Mouse (Mus musculus) cerebellum, adult 2 months (tissue): ENCODE data around the gene Ap1b1. TPM values are rescaled to one million over a fixed set of nuclear protein-coding genes. Genes with fewer than 3 reads are reported as not detected.

Experiments
- DNase-seq, 2 experiments: peaks; one replicate each; pipeline ENCODE4 v3.0.0; 2021
- H3K27ac ChIP-seq: fragments of 200-500 bp; 2 replicates; pipeline ENCODE4 v1.5.1; 2012; ENCODE audit warnings: low read length, control low read depth, inconsistent platforms; ENCODE audit not compliant: insufficient read depth
- H3K27me3 ChIP-seq: fragments of 200-500 bp; 2 replicates; pipeline ENCODE4 v1.6.1; 2012; ENCODE audit warnings: inconsistent platforms, mild to moderate bottlenecking, low read length, moderate library complexity; ENCODE audit not compliant: control insufficient read depth, insufficient read depth
- H3K4me1 ChIP-seq: fragments of 200-500 bp; 2 replicates; pipeline ENCODE4 v1.6.1; 2011; ENCODE audit warnings: low read length; ENCODE audit not compliant: control insufficient read depth, insufficient read depth
- H3K4me3 ChIP-seq: fragments of 200-500 bp; replicated peaks from 2 replicates; pipeline ENCODE3; 2011; ENCODE audit warnings: mild to moderate bottlenecking, low read depth, low read length, control low read depth; ENCODE audit not compliant: insufficient read depth
- CTCF ChIP-seq: fragments of 200-500 bp; IDR thresholded peaks from 2 replicates; pipeline ENCODE4 v1.5.1; 2011; ENCODE audit warnings: low read depth, mild to moderate bottlenecking, control low read depth, low read length, moderate library complexity, borderline replicate concordance; ENCODE audit not compliant: insufficient read depth
- POLR2A ChIP-seq: fragments of 200-500 bp; IDR thresholded peaks from 2 replicates; pipeline ENCODE4 v1.6.1; 2011; ENCODE audit warnings: low read length, control low read depth, borderline replicate concordance; ENCODE audit not compliant: insufficient read depth
- WGBS: fragments of 180-500 bp; shearing (Covaris S2); methylation state at CpG from one replicate; pipeline ENCODE4 v1.1.7; 2018; 5-methylcytosine and 5-hydroxymethylcytosine counted together
- polyA plus RNA-seq: library from polyadenylated mRNA; depleted of rRNA; stranded (reverse); fragments of >200 nt; gene quantifications from 2 replicates; pipeline ENCODE4 v1.2.3, GENCODE M21; 2012

The Ap1b1 gene
- polyA plus RNA-seq, 1 experiment: 180 TPM

- peak overlapping the region; percentile 34; the same call in 1 of the 2 replicates for H3K27ac ChIP-seq
- H3K27me3 ChIP-seq: no peaks in the 10 kb centered on the region
- TF ChIP-seq POLR2A (no peak), CTCF (no peak)
- H3K4me1 ChIP-seq: peaks cover 48% of the 10 kb centered on the region
- WGBS: 39% methylated on average over 8 of the region's 8 CpGs
- no peak overlapping the region for H3K4me3 ChIP-seq
- peak; percentile 49 to 68 for DNase-seq
Measured at GRCm38 (mm10) chr11:5042645-5043381, 56.2 kb downstream of the Ap1b1 start.

DNA sequence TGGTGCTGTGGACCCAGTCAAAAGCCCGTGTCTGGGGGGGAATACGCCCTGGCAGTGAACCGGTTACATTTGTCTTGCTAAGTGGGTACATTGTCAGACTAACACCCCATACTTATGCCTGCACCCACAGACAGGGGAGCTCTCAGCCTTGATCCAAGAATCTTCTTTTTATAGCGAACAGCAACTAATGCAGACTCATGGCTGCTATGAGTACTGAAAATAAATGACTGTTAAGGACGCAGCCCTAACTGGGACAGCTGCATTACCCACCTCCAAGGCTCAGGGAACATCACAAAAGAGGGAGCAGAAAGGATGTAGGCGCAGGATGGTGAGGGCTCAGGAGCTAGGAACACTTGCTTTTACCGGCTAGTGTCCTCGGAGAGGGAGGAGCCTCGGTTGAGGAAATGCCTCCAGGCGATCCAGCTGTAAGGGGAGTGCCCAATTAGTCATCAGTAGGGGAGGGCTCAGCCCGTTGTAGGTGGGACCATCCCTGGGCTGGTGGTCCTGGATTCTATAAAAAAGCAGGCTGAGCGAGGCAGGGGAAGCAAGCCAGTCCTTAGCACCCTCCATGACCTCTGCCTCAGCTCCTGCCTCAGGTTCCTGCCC, 59.8 kb downstream of the Ap1b1 start:
- 56% methylated on average over 12 of the region's 12 CpGs for WGBS
- H3K4me3 ChIP-seq: no peak overlapping the region
- H3K4me1 ChIP-seq: peaks cover 23% of the 10 kb centered on the region
- no peak for DNase-seq
- no peak overlapping the region for H3K27ac ChIP-seq
- TF ChIP-seq POLR2A (no peak), CTCF (no peak)
- no peaks in the 10 kb centered on the region for H3K27me3 ChIP-seq

- H3K27ac ChIP-seq: no peak overlapping the region
- WGBS: 94% methylated on average over 10 of the region's 10 CpGs
- DNase-seq: no peak
Measured at GRCm38 (mm10) chr11:5051629-5052028, 65.0 kb downstream of the Ap1b1 start.

GRCm38 (mm10) chr11:5052200-5052854, 65.7 kb downstream of the Ap1b1 start:
- Histone ChIP-seq H3K4me3 (no peak overlapping the region), H3K27ac (no peak overlapping the region), H3K4me1 (peaks cover 9% of the 10 kb centered on the region), H3K27me3 (no peaks in the 10 kb centered on the region)
- 81% methylated on average over 10 of the region's 10 CpGs for WGBS
- DNase-seq: no peak
- TF ChIP-seq POLR2A (no peak), CTCF (no peak)

More at GRCm38 (mm10) chr11:5051629-5052028, 65.0 kb downstream of the Ap1b1 start:
- Histone ChIP-seq H3K4me3 (no peak overlapping the region), H3K27me3 (no peaks in the 10 kb centered on the region), H3K4me1 (peaks cover 9% of the 10 kb centered on the region)
- TF ChIP-seq POLR2A (no peak), CTCF (no peak)

DNA sequence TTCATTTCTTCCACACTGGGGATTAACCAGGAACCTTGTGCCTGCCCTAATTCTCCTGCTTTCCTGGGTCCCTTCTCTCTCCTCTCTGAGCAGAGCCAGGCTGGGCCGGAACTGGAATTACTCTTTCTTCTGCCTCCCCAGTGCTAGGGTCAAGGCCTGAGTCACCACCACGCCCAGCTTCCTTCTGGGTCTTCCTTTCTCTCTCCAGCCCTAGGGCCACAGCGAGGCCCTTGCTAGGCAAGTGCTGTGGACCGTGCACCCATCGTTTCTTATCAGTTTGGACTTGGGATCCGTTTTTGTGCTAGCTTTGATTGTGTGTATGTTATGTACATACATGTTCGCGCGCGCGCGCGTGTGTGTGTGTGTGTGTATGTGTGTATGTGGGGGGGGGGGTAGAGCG, 67.5 kb downstream of the Ap1b1 start:
- WGBS: 93% methylated on average over 14 of the region's 14 CpGs
- DNase-seq: no peak
- H3K4me1 ChIP-seq: peaks cover 9% of the 10 kb centered on the region
- H3K4me3 ChIP-seq: no peak overlapping the region
- TF ChIP-seq CTCF: no peak
- no peak for TF ChIP-seq POLR2A
- H3K27ac ChIP-seq: no peak overlapping the region
- H3K27me3 ChIP-seq: no peaks in the 10 kb centered on the region; the same call in 1 of the 2 replicates

- H3K4me3 ChIP-seq: no peak overlapping the region
- DNase-seq: no peak
- WGBS: 85% methylated on average over 6 of the region's 6 CpGs
- TF ChIP-seq POLR2A: no peak
- TF ChIP-seq CTCF: no peak
- H3K27ac ChIP-seq: no peak overlapping the region
- peaks cover 9% of the 10 kb centered on the region for H3K4me1 ChIP-seq
- H3K27me3 ChIP-seq: no peaks in the 10 kb centered on the region; the same call in 1 of the 2 replicates
Measured at GRCm38 (mm10) chr11:5054874-5055273, 68.2 kb downstream of the Ap1b1 start.

DNA sequence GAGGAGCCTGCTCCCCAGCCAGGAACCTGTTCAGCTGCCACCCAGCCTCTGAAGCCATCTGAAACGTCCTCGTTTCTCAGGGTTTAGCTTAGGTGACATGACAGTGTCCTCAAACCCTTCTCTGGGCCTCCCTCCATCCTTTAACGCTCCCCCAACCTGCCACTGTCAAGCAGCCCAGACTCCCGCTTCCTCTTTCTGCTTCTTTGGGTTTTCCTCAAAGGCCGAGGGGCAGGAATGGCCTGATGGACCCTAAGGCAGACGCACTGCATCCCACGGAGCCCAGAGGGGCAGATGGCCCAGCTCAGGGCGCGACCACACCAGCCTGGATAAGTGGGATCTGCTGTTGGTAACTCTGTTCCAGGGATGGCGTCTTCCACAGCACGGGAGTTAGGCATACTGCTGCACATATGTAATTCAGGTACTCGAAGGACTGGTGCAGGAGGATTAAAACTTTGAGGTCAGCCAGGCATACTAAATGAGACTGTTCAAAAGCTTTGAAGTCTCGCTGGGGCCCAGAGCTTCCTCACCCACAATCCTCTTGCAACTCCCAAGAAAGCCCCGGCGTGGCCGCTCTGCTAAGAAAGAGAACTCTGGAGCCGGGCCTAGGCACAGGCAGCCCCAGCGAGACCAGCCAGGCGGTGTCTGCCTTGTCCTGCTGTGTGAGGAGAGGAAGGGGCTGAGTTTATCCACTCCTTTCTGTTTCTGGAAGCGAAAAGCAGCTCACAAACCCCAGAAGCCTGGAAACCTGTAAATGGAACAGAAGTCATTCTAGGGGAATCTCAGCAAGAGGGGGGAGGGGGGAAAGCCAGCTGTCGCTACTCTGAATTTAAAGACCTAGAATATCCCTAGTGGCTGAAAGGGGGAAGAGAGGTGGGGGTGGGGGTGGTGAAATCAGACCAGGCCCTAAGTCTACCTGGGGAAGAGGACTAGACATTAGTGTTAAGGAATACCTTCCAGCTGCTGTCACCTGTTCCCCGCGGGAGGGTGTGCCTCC, 69.6 kb downstream of the Ap1b1 start:
- H3K27ac ChIP-seq: no peak overlapping the region
- TF ChIP-seq CTCF (no peak), POLR2A (no peak)
- 71% methylated on average over 23 of the region's 23 CpGs for WGBS
- H3K4me1 ChIP-seq: peaks cover 9% of the 10 kb centered on the region
- DNase-seq: no peak
- no peaks in the 10 kb centered on the region; the same call in 1 of the 2 replicates for H3K27me3 ChIP-seq
- H3K4me3 ChIP-seq: no peak overlapping the region
